Mouse (Mus musculus): ENCODE data around the gene Itgb5.

Gene Itgb5

DNA sequence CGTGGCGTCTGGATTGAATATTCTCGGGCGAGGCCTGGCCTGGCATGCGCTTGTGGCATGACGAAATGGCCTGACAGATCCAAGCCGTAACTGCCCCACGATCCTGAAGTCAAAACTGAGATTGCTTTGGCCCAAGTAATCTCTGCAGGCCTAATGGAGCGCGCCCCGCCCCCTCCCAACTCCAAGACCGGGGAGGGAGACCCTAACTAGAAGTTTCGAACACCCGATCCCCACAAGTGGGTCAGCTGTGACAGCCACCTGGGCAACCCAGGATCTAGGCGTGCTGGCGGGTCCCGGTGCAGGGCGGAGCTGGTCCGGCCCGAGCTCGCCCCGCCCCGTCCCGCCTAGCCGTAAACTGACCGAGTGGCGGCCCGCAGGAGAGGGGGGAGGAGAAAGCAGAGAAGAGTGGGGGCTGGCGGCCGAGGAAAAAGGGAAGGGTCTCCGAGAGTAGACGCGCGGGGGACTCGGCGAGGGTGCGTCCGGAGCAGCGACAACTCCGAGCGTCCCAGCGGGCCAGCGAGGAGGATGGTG is at the start of gene Itgb5:
Gene Itgb5 (plus strand): TSS at position 365 of the 531 bp plus-strand sequence.
- DNase-seq (ENCODE audit: low spot score): no peak

DNA sequence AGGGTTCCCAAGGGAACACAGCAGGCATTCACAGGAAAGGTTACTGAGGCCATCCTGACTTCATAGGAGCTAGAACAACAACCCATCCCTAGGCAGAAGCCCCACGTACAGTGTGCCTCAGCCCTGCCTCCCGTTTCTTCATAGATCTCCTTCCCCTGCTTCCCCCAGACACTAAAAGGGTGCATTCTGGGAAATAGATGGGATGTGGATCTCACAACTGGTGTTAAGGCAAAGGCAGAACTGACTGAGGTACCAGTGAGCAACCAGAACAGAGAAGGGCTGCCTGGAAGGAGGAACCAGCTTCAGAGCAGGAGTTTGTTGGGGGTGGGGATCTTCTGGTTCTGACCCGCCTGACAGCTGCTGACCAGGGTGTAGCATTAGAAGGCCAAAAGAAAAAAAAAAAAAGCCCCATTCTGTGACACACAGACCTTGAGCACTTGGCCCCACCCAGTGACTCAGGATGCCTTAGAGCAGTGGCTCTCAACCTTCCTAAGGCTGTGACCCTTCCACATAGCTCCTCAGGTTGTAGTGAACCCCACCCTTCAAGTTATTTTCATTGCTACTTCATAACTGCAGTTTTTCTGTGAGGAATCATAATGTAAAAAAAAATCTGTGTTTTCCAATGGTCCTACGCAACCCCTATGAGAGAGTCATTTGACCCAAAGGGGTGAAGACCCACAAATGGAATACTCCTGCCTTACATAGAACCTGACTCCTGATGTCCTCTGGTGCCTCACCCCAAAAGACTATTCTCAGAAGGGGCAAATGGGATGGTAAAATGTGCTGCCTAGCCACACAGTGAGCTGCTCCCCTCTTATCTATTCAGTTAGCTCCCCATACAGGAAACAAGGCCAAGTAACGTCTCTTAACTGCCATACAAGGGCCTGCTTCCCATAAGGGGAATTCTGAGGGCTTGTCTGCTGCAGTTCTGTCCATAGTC is 47.4 kb upstream of the Itgb5 start:
- DNase-seq (ENCODE audit: low spot score): no peak

GRCm38 (mm10) chr16:33782729-33783091 is 46.8 kb upstream of the Itgb5 start:
- no peak for DNase-seq (ENCODE audit: low spot score)

DNA sequence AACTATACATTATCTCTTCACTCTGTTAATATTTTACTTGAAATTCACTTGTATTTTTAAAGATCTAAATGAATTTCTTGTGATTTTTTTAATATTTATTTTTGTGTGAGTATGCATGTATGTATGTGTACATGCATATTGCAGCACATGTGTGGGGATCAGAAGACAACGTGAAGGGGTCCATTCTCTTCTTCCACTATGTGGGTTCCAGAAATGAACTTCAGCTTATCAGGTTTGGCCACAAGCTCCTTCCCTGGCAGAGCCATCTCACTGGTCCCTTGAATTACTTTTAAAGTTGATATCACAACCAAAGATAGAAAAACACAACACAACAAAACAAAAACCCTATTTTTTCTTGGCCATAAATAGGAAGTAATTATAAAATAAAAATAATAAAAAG is 44.9 kb upstream of the Itgb5 start:
- DNase-seq (ENCODE audit: low spot score): no peak

DNA sequence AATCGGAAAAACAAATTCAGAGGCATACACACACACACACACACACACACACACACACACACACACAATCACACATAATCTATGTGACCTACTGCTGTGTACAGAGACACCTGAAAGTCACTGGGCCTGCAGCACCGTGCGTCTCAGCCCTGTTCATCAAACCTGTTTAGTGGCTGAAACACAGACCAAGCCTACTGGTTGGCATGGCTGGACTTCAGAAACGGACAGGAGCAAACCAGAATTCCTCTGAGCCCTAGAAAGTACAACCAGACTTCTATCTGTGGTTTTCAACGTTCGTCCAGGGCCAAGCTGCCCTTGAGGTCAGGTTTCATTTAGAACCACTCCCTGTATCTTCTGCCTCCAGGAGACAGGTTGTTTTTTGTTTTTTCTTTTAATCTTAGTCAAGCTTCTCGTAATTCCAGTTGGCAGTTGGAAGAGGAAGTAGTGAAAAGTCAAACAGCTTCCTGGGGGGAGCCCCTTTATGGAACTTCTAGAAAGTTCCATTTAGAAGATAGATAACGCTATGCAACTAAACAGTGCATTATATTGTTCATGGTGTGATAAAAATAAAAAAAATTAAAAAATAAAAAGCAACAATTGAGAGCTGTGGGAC is 44.3 kb upstream of the Itgb5 start:
- DNase-seq (ENCODE audit: low spot score): no peak

DNA sequence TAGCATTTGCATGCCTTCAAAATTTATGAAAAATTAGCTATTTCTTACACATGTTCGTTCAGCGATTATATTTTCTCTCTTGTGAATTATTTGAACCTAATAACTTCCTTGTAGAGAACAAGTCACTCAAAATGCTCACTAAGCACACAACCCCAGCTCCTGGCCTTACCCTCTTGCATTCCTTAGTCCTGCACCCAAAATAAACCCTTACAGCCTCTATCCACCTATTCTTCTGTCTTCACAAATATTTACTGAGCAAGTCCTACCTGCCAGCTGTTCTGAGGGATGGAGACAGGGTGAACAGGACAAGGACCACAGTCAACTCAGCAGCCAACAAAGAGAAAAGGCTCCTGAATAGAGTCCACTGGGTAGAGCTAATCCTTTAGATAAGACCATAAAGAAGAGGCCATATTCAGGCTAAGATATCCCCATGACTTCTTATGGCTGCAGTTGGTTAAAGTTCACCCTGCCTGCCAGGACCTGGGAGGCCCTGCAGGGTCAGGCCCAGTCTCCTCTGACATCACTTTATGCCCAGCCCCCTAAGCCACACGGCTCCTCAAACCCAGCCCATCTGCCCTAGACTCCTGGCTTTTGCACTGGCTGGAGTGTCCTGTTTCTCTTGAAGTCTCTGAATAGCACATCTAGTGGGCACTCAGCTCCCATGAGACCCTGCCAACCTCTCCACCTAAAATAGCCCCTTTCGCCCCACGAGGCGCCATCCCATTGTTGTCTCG is 42.6 kb upstream of the Itgb5 start:
- DNase-seq (ENCODE audit: low spot score): no peak

GRCm38 (mm10) chr16:33793846-33794791 is 35.3 kb upstream of the Itgb5 start, which contains the start of gene Muc13:
Gene Muc13, plus strand, starts transcription at chr16:33794037.
- no peak for DNase-seq (ENCODE audit: low spot score)

GRCm38 (mm10) chr16:33795106-33795505 is 34.4 kb upstream of the Itgb5 start:
- no peak for DNase-seq (ENCODE audit: low spot score)

DNA sequence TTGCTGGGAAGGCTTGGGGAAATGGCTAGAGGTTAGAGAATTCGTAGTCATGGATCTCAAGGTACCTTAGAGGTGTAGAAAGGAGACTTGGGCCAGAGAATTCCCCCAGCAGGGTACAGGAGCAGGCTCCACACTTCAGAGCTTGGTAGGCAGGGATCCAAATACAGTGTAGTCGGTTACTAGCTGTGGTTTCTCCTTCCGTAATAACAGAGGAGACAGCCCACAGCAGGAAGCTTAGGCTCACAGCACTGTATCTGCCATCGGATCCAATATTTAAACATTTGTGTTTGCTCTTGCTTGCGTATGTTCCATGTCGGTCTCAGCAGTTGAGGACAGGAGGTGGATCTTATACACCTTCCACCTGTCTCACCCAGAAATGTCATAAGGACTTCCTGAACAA is 33.6 kb upstream of the Itgb5 start:
- no peak for DNase-seq (ENCODE audit: low spot score)

DNA sequence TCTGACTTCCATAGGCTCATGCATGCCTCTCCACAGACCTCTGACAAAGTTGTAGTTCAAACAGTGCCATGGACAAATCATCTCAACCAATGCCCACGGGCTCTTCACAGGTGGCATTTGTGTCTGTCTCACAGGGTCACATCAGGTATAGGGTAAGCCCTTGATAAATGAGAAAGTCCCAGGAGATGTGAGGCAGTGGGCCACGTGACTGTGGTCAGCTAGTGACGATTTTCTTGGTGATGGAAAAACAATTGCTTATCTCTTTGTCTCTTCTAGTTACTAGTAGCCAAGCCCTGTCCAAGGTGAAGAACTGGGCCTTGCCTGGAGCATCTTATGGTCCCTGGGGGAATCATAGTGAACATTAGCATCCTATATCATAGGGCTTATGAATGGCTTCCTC is 32.7 kb upstream of the Itgb5 start:
- no peak for DNase-seq (ENCODE audit: low spot score)

- DNase-seq (ENCODE audit: low spot score): peak; percentile 21
Measured at GRCm38 (mm10) chr16:33797860-33798259, 31.6 kb upstream of the Itgb5 start.

GRCm38 (mm10) chr16:33810002-33810401 is 19.5 kb upstream of the Itgb5 start:
- DNase-seq (ENCODE audit: low spot score): no peak

GRCm38 (mm10) chr16:33818413-33819165 is 10.9 kb upstream of the Itgb5 start:
- DNase-seq (ENCODE audit: low spot score): no peak

- peak; percentile 91 for DNase-seq (ENCODE audit: low spot score)
Measured at GRCm38 (mm10) chr16:33820269-33821178, 8.9 kb upstream of the Itgb5 start.

DNA sequence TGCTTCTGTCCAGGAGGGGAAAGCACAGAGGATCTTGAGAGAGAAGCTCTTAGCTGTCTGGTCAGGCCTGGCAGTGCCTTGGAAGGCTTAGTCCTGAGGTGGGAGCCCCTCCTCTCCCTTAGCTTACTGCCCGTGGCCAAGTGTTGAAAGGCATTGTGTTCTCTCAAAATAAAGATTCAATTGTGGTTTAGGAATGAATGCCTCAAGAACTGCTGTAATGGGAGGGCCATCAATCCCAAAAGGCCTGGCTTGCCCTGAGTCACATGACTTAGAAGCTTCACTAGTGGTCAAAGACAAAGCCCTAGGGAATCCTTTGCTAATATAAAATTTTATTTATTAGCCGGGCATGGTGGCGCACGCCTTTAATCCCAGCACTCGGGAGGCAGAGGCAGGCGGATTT is 4.9 kb upstream of the Itgb5 start:
- DNase-seq (ENCODE audit: low spot score): no peak

DNA sequence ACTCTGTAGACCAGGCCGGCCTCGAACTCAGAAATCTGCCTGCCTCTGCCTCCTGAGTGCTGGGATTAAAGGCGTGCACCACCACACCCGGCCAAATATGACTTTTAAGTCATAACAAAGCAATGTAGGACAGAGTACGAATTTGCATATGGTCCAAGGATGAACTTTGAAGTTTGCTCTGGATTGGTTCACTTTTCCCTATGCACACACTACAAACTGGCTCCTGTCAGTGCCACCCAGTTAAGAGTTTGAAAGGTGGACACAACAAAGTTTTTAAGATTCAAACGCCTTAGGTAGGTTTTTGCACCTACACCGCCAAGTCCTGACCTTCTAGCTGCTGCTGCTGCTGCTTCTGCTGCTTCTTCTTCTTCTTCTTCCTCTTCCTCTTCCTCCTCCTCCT is 969 bp upstream of the Itgb5 start:
- DNase-seq (ENCODE audit: low spot score): no peak

DNA sequence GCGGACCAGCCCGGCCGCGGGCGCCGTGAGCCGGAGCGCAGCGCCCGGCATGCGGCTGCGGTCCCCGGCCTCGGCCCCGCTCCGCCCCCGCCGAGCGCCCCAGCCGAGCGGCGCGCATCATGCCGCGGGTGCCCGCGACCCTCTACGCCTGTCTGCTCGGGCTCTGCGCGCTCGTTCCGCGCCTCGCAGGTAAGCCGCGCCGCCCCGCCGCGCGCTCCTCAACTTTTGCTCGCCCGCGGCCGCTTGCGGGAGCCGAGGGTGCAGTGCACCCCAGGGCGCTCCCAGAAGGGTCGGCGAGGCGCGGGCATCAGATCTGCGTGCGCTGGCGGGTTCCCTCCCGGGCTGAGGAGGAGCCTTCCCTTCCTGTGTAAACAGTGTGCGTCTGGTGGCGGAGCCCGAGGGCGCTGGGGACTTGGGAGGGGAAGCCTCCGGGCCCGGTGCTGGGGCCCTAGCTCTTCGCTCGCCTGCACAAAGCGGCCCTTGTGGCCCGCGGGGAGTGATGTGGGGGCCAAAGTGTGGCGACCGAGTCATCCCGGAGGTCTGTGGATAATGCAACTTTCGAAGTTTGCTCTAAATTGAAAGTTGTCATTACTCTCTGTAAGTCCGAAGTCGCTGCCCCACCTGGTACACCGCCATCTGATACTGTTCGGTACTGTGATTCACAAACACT is 512 bp downstream of the Itgb5 start:
- DNase-seq (ENCODE audit: low spot score): no peak

DNA sequence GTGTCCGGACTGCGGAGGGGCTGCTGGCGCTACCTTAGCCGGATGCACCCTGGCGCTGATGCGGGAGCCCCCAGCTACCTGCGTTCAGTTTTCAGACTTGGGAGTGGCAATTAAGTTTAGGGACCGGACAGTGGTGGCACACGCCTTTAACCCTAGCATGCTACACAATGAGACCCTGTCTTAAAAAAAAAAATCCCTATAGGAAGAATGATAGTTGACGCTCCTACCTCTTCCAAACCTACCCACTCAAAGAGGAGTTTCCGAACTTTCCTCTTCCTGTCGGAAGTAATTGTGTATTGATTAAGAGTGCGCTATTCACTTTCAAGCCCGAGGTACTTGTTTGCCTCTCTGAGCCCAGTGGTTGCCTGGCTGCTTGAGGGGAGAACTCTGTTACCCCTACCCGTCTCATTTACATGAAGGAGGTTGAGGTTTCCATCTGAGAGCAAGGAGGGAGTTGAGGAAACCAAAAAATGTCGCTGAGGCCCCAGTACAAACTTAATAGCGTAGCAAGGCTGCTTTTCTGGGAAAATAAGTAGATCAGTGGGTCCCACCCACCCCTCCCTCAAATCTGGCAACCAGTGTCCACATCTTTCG is 1.1 kb downstream of the Itgb5 start:
- DNase-seq (ENCODE audit: low spot score): no peak

DNA sequence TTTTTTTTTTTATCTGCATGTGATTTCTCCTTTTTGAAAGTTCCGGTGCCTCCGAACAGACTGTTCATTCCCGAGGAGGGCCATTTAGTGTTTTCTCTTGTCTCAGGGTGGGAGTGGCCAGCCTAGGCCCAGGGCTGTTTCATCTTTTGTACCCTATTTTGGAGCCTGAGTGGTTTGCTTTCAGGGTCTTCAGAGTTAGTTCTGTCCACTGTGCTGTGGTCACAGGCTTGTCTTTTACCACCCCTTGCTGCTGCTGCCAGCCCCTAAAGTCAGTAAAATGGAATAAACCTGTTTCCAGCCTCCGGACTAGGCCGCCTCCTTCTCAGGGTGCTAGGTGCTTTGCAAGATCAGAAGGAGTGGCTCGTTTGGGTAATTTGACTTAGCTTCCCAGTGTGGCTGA is 2.6 kb downstream of the Itgb5 start:
- DNase-seq (ENCODE audit: low spot score): no peak
